Mouse (Mus musculus) erythroblast, adult 5-6 weeks (primary cell): ENCODE results near the gene Map3k6. TPM values are rescaled to one million over a fixed set of nuclear protein-coding genes. Genes with fewer than 3 reads are reported as not detected.

Experiments
- total RNA-seq, 2 experiments: library from RNA; stranded (forward) in 1 of 2; stranded (reverse) in 1 of 2; fragments of 150-400 nt in 1 of 2; fragments of 200-764, 138-1000 nt in 1 of 2; gene quantifications; 2 replicates each; pipeline versions ENCODE4 v1.2.3 to v1.2.4; 2015 to 2017; ENCODE audit warnings: low replicate concordance in 2 of 2

The Map3k6 gene
- total RNA-seq, 2 experiments from 2014 or later = 0.96 TPM; not detected in 1

Other genes with a start within 250 kb of the Map3k6 start
- 1.2 and 10.2 TPM in 2 replicates for gene Ahdc1, start 229.6 kb upstream of the Map3k6 start, total RNA-seq (2015; ENCODE audit: low replicate concordance)
- 0.17 and 4.2 TPM in 2 replicates for gene Ahdc1, start 229.6 kb upstream of the Map3k6 start, total RNA-seq (2017; ENCODE audit: low replicate concordance)
- 49.6 and 78.6 TPM in 2 replicates for gene Wasf2, start 110.3 kb upstream of the Map3k6 start, total RNA-seq (2015; ENCODE audit: low replicate concordance)
- gene Wasf2, start 110.3 kb upstream of the Map3k6 start, total RNA-seq (2017; ENCODE audit: low replicate concordance) = 40.3 and 58.8 TPM in 2 replicates
- not detected in 2 replicates for gene Cd164l2, start 28.7 kb upstream of the Map3k6 start, total RNA-seq (2015; ENCODE audit: low replicate concordance)
- not detected in 2 replicates for gene Cd164l2, start 28.7 kb upstream of the Map3k6 start, total RNA-seq (2017; ENCODE audit: low replicate concordance)
- gene Gpr3, start 28.3 kb upstream of the Map3k6 start, total RNA-seq (2015; ENCODE audit: low replicate concordance) = not detected in 2 replicates
- gene Gpr3, start 28.3 kb upstream of the Map3k6 start, total RNA-seq (2017; ENCODE audit: low replicate concordance) = not detected in 2 replicates
- gene Sytl1, start 22.3 kb downstream of the Map3k6 start, total RNA-seq (2015; ENCODE audit: low replicate concordance) = 0.96 and 1.0 TPM in 2 replicates
- 0.28 and 1.4 TPM in 2 replicates for gene Sytl1, start 22.3 kb downstream of the Map3k6 start, total RNA-seq (2017; ENCODE audit: low replicate concordance)
- gene Tmem222, start 37.0 kb downstream of the Map3k6 start, total RNA-seq (2015; ENCODE audit: low replicate concordance) = 9.8 and 22.3 TPM in 2 replicates
- gene Tmem222, start 37.0 kb downstream of the Map3k6 start, total RNA-seq (2017; ENCODE audit: low replicate concordance) = 1.5 and 6.7 TPM in 2 replicates
- gene Wdtc1, start 112.7 kb downstream of the Map3k6 start, total RNA-seq (2015; ENCODE audit: low replicate concordance) = 8.6 and 9.6 TPM in 2 replicates
- gene Wdtc1, start 112.7 kb downstream of the Map3k6 start, total RNA-seq (2017; ENCODE audit: low replicate concordance) = 8.4 and 18.3 TPM in 2 replicates
- 6.5 and 9.8 TPM in 2 replicates for gene Slc9a1, start 128.9 kb downstream of the Map3k6 start, total RNA-seq (2015; ENCODE audit: low replicate concordance)
- gene Slc9a1, start 128.9 kb downstream of the Map3k6 start, total RNA-seq (2017; ENCODE audit: low replicate concordance) = 5.9 and 8.3 TPM in 2 replicates
- gene Tent5b, start 239.3 kb downstream of the Map3k6 start, total RNA-seq (2015; ENCODE audit: low replicate concordance) = not detected in 2 replicates
- gene Tent5b, start 239.3 kb downstream of the Map3k6 start, total RNA-seq (2017; ENCODE audit: low replicate concordance) = not detected in 2 replicates